Mouse (Mus musculus) adrenal gland, adult (tissue): Measurements from ENCODE around the gene Tfec.

Source experiments
- DNase-seq, 2 experiments: peaks; one replicate each; pipeline ENCODE4 v3.0.0; 2022 to 2023; ENCODE audit warnings: low spot score in 1 of 2; ENCODE audit not compliant: inconsistent age in 2 of 2

The Tfec gene

DNA sequence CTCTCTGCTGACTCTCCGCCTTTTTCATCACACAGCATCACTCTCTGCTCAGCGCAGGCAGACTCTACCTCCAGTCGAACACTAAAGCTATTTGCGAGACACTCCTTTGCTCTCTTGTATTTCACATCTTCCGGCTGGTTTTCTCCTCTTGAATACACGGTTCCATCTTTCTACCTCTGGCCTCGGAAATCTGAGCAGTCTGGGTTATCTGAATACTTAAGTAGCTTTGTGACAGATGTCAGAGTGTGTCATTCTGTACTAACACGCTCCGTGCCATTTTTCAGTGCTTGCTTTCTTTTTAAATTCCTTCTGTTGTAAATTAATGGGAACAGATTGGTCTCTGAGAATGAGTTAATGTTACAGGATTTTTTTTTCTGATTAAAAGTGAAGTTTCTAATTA is 101.3 kb downstream of the Tfec start:
- DNase-seq, result no peak

GRCm38 (mm10) chr6:16794036-16794435 is 104.2 kb downstream of the Tfec start:
- DNase-seq, result no peak

DNA sequence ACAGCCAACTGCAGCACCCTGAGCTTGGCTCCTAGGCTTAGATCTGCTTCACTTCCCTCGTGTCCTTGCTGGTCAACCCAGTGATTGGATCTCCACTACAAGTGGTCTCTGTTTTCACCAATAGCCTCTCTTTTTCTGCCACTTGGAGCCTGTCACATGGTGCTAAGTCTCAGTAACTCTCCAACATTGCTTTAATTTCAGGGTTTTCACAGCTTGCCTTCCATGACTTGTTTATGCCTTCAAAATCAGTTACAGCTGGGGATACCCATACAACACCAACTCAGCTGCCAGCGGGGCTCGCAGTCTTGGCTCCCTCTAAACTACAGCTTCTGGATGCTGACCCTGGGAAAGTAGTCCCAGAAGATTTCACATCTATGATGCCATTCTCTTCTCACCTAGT is 113.1 kb downstream of the Tfec start:
- no peak for DNase-seq
